Mouse (Mus musculus): ENCODE data around the gene Amh.
"Not testable (repeated sequence)": the region's sequence is repeated elsewhere in the genome, so short reads cannot be mapped to it uniquely, and the experiment has no call there.

The Amh gene

GRCm38 (mm10) chr10:80827870-80828420, 22.9 kb downstream of the Amh start:
- DNase-seq (ENCODE audit: low read depth, low spot score) = no peak

- DNase-seq (ENCODE audit: low read depth, low spot score) = not testable (repeated sequence)
These were observed 23.5 kb downstream of the Amh start for GRCm38 (mm10) chr10:80828587-80828986.

- DNase-seq (ENCODE audit: low read depth, low spot score) = no peak
These were observed 24.6 kb downstream of the Amh start for GRCm38 (mm10) chr10:80829359-80830278.

- no peak for DNase-seq (ENCODE audit: low read depth, low spot score)
These were observed 26.1 kb downstream of the Amh start for GRCm38 (mm10) chr10:80831136-80831535.

GRCm38 (mm10) chr10:80832818-80833217, 27.8 kb downstream of the Amh start:
- DNase-seq (ENCODE audit: low read depth, low spot score) = no peak

GRCm38 (mm10) chr10:80835617-80836016, 30.6 kb downstream of the Amh start:
- no peak for DNase-seq (ENCODE audit: low read depth, low spot score)

GRCm38 (mm10) chr10:80836949-80837379, 31.9 kb downstream of the Amh start:
- no peak for DNase-seq (ENCODE audit: low read depth, low spot score)

GRCm38 (mm10) chr10:80837827-80838226, 32.8 kb downstream of the Amh start:
- no peak for DNase-seq (ENCODE audit: low read depth, low spot score)

- DNase-seq (ENCODE audit: low read depth, low spot score) = no peak
These were observed 33.4 kb downstream of the Amh start for GRCm38 (mm10) chr10:80838346-80838912.

- DNase-seq (ENCODE audit: low read depth, low spot score) = no peak
These were observed 34.8 kb downstream of the Amh start for GRCm38 (mm10) chr10:80839848-80840247.

GRCm38 (mm10) chr10:80841685-80842084, 36.6 kb downstream of the Amh start:
- no peak for DNase-seq (ENCODE audit: low read depth, low spot score)

GRCm38 (mm10) chr10:80842334-80842733, 37.3 kb downstream of the Amh start:
- no peak for DNase-seq (ENCODE audit: low read depth, low spot score)

- DNase-seq (ENCODE audit: low read depth, low spot score) = no peak
These were observed 38.3 kb downstream of the Amh start for GRCm38 (mm10) chr10:80843087-80843930.

GRCm38 (mm10) chr10:80843931-80844547, 39.0 kb downstream of the Amh start, which contains the start of gene Lingo3:
Lingo3 (minus strand) TSS chr10:80844039.
- no peak for DNase-seq (ENCODE audit: low read depth, low spot score)

GRCm38 (mm10) chr10:80845055-80845693, 40.1 kb downstream of the Amh start:
- no peak for DNase-seq (ENCODE audit: low read depth, low spot score)

GRCm38 (mm10) chr10:80845732-80846131, 40.7 kb downstream of the Amh start:
- no peak for DNase-seq (ENCODE audit: low read depth, low spot score)

- no peak for DNase-seq (ENCODE audit: low read depth, low spot score)
These were observed 43.5 kb downstream of the Amh start for GRCm38 (mm10) chr10:80848571-80848970.

- peak; percentile 87 for DNase-seq (ENCODE audit: low read depth, low spot score)
These were observed 50.1 kb downstream of the Amh start, which contains the start of the genes Lsm7 and Sppl2b for GRCm38 (mm10) chr10:80854913-80855748. Lsm7 (minus strand) TSS chr10:80855209. Sppl2b (plus strand) TSS chr10:80855275.

- DNase-seq (ENCODE audit: low read depth, low spot score) = no peak
These were observed 50.7 kb downstream of the Amh start for GRCm38 (mm10) chr10:80855749-80856073.

GRCm38 (mm10) chr10:80856267-80856666, 51.2 kb downstream of the Amh start:
- no peak for DNase-seq (ENCODE audit: low read depth, low spot score)
